Mouse (Mus musculus): ENCODE data around the gene Acer3. TPM values are rescaled to one million over a fixed set of nuclear protein-coding genes. Genes with fewer than 3 reads are reported as not detected.

Acer3 gene
- polyA plus RNA-seq, 2 experiments: 23.6 to 35.7 TPM

- Histone ChIP-seq H3K4me1 (ENCODE audit: control insufficient read depth, insufficient read depth, low read length) (peaks cover 2% of the 10 kb centered on the region; the same call in 1 of the 2 replicates), H3K27ac (replicated peaks; ENCODE audit: low read depth, low read length) (no peak overlapping the region), H3K4me2 (replicated peaks; ENCODE audit: low read depth, low read length, severe bottlenecking) (no peak overlapping the region), H3K9me3 (ENCODE audit: control insufficient read depth, low read length) (no peaks in the 10 kb centered on the region), H3K36me3 (ENCODE audit: control insufficient read depth, insufficient read depth, low read length) (peaks cover 11% of the 10 kb centered on the region), H3K27me3 (ENCODE audit: control insufficient read depth, insufficient read depth, low read length) (no peaks in the 10 kb centered on the region), H3K9ac (ENCODE audit: low read depth, low read length, severe bottlenecking) (no peak overlapping the region), H3K4me3 (replicated peaks; ENCODE audit: low read length) (no peak overlapping the region)
- ATAC-seq (ENCODE audit: low FRiP score, low read depth) (no peak), DNase-seq (ENCODE audit: low spot score) (no peak)
- 54% methylated on average over 6 of the region's 6 CpGs for WGBS
- no peak for TF ChIP-seq POLR2A (IDR thresholded peaks at IDR 0.05; ENCODE audit: borderline replicate concordance, extremely low read depth, insufficient read depth, insufficient read length)
Observed at GRCm38 (mm10) chr7:98345036-98345435, 24.0 kb upstream of the Acer3 start.

- ATAC-seq (ENCODE audit: low FRiP score, low read depth) (no peak), DNase-seq (ENCODE audit: low spot score) (no peak)
- Histone ChIP-seq H3K4me3 (replicated peaks; ENCODE audit: low read length) (no peak overlapping the region), H3K4me1 (ENCODE audit: control insufficient read depth, insufficient read depth, low read length) (peaks cover 2% of the 10 kb centered on the region; the same call in 1 of the 2 replicates), H3K4me2 (replicated peaks; ENCODE audit: low read depth, low read length, severe bottlenecking) (no peak overlapping the region), H3K27me3 (ENCODE audit: control insufficient read depth, insufficient read depth, low read length) (no peaks in the 10 kb centered on the region), H3K27ac (replicated peaks; ENCODE audit: low read depth, low read length) (no peak overlapping the region), H3K36me3 (ENCODE audit: control insufficient read depth, insufficient read depth, low read length) (peaks cover 4% of the 10 kb centered on the region; the same call in 1 of the 2 replicates), H3K9me3 (ENCODE audit: control insufficient read depth, low read length) (no peaks in the 10 kb centered on the region), H3K9ac (ENCODE audit: low read depth, low read length, severe bottlenecking) (no peak overlapping the region)
- no peak for TF ChIP-seq POLR2A (IDR thresholded peaks at IDR 0.05; ENCODE audit: borderline replicate concordance, extremely low read depth, insufficient read depth, insufficient read length)
- WGBS: 13% methylated on average over 3 of the region's 3 CpGs
Observed at GRCm38 (mm10) chr7:98344361-98344760, 23.4 kb upstream of the Acer3 start.

GRCm38 (mm10) chr7:98342249-98342648 is 21.2 kb upstream of the Acer3 start:
- Histone ChIP-seq H3K4me3 (replicated peaks; ENCODE audit: low read length) (no peak overlapping the region), H3K4me2 (replicated peaks; ENCODE audit: low read depth, low read length, severe bottlenecking) (no peak overlapping the region), H3K9me3 (ENCODE audit: control insufficient read depth, low read length) (no peaks in the 10 kb centered on the region), H3K27me3 (ENCODE audit: control insufficient read depth, insufficient read depth, low read length) (no peaks in the 10 kb centered on the region), H3K9ac (ENCODE audit: low read depth, low read length, severe bottlenecking) (no peak overlapping the region), H3K36me3 (ENCODE audit: control insufficient read depth, insufficient read depth, low read length) (no peaks in the 10 kb centered on the region), H3K4me1 (ENCODE audit: control insufficient read depth, insufficient read depth, low read length) (peaks cover 2% of the 10 kb centered on the region; the same call in 1 of the 2 replicates), H3K27ac (replicated peaks; ENCODE audit: low read depth, low read length) (no peak overlapping the region)
- no peak for ATAC-seq (ENCODE audit: low FRiP score, low read depth)
- TF ChIP-seq POLR2A (IDR thresholded peaks at IDR 0.05; ENCODE audit: borderline replicate concordance, extremely low read depth, insufficient read depth, insufficient read length): no peak
- no peak for DNase-seq (ENCODE audit: low spot score)
- WGBS: 67% methylated on average over 3 of the region's 3 CpGs

- Histone ChIP-seq H3K4me1 (ENCODE audit: control insufficient read depth, insufficient read depth, low read length) (peaks cover 2% of the 10 kb centered on the region; the same call in 1 of the 2 replicates), H3K9ac (ENCODE audit: low read depth, low read length, severe bottlenecking) (peak overlapping the region; percentile 56), H3K9me3 (ENCODE audit: control insufficient read depth, low read length) (no peaks in the 10 kb centered on the region), H3K4me3 (replicated peaks; ENCODE audit: low read length) (peak overlapping the region; percentile 30), H3K27me3 (ENCODE audit: control insufficient read depth, insufficient read depth, low read length) (no peaks in the 10 kb centered on the region), H3K36me3 (ENCODE audit: control insufficient read depth, insufficient read depth, low read length) (no peaks in the 10 kb centered on the region), H3K27ac (replicated peaks; ENCODE audit: low read depth, low read length) (no peak overlapping the region), H3K4me2 (replicated peaks; ENCODE audit: low read depth, low read length, severe bottlenecking) (peak overlapping the region; percentile 62)
- TF ChIP-seq POLR2A (IDR thresholded peaks at IDR 0.05; ENCODE audit: borderline replicate concordance, extremely low read depth, insufficient read depth, insufficient read length): no peak
- WGBS: 3% methylated on average over 13 of the region's 13 CpGs
- DNase-seq (ENCODE audit: low spot score) (peak; percentile 96), ATAC-seq (ENCODE audit: low FRiP score, low read depth) (peak; percentile 80)
Observed at GRCm38 (mm10) chr7:98341475-98341874, 20.5 kb upstream of the Acer3 start.

GRCm38 (mm10) chr7:98340343-98340742 is 19.3 kb upstream of the Acer3 start:
- Histone ChIP-seq H3K4me2 (replicated peaks; ENCODE audit: low read depth, low read length, severe bottlenecking) (no peak overlapping the region), H3K9ac (ENCODE audit: low read depth, low read length, severe bottlenecking) (no peak overlapping the region), H3K9me3 (ENCODE audit: control insufficient read depth, low read length) (no peaks in the 10 kb centered on the region), H3K27ac (replicated peaks; ENCODE audit: low read depth, low read length) (no peak overlapping the region), H3K4me1 (ENCODE audit: control insufficient read depth, insufficient read depth, low read length) (peaks cover 2% of the 10 kb centered on the region; the same call in 1 of the 2 replicates), H3K36me3 (ENCODE audit: control insufficient read depth, insufficient read depth, low read length) (no peaks in the 10 kb centered on the region), H3K4me3 (replicated peaks; ENCODE audit: low read length) (no peak overlapping the region), H3K27me3 (ENCODE audit: control insufficient read depth, insufficient read depth, low read length) (no peaks in the 10 kb centered on the region)
- WGBS: 66% methylated on average over 5 of the region's 5 CpGs
- no peak for ATAC-seq (ENCODE audit: low FRiP score, low read depth)
- no peak for DNase-seq (ENCODE audit: low spot score)
- TF ChIP-seq POLR2A (IDR thresholded peaks at IDR 0.05; ENCODE audit: borderline replicate concordance, extremely low read depth, insufficient read depth, insufficient read length): no peak

- no peaks in the 10 kb centered on the region for H3K27me3 ChIP-seq (ENCODE audit: control insufficient read depth, insufficient read depth, low read length)
- H3K9ac ChIP-seq (ENCODE audit: low read depth, low read length, severe bottlenecking): no peak overlapping the region
- no peak overlapping the region for H3K27ac ChIP-seq (replicated peaks; ENCODE audit: low read depth, low read length)
- H3K4me3 ChIP-seq (replicated peaks; ENCODE audit: low read length): no peak overlapping the region
- no peak overlapping the region for H3K4me2 ChIP-seq (replicated peaks; ENCODE audit: low read depth, low read length, severe bottlenecking)
- H3K36me3 ChIP-seq (ENCODE audit: control insufficient read depth, insufficient read depth, low read length): no peaks in the 10 kb centered on the region
- no peaks in the 10 kb centered on the region for H3K9me3 ChIP-seq (ENCODE audit: control insufficient read depth, low read length)
- 86% methylated on average over 3 of the region's 3 CpGs for WGBS
- ATAC-seq (ENCODE audit: low FRiP score, low read depth) (no peak), DNase-seq (ENCODE audit: low spot score) (no peak)
- H3K4me1 ChIP-seq (ENCODE audit: control insufficient read depth, insufficient read depth, low read length): no peaks in the 10 kb centered on the region
- TF ChIP-seq POLR2A (IDR thresholded peaks at IDR 0.05; ENCODE audit: borderline replicate concordance, extremely low read depth, insufficient read depth, insufficient read length): no peak
Observed at GRCm38 (mm10) chr7:98333987-98334386, 13.0 kb upstream of the Acer3 start.
